Mouse (Mus musculus) CD4-positive, CD25-positive, alpha-beta regulatory T cell, adult 9 weeks (primary cell): ENCODE results near the gene Glrp1. TPM values are rescaled to one million over a fixed set of nuclear protein-coding genes. Genes with fewer than 3 reads are reported as not detected.

Experiments used
- polyA plus RNA-seq: library from polyadenylated mRNA; unstranded; fragments of 100-300 nt; shearing (Covaris generic); gene quantifications from one replicate; pipeline ENCODE4 v1.2.1, GENCODE M21; 2017

The Glrp1 gene
- polyA plus RNA-seq: not detected

DNA sequence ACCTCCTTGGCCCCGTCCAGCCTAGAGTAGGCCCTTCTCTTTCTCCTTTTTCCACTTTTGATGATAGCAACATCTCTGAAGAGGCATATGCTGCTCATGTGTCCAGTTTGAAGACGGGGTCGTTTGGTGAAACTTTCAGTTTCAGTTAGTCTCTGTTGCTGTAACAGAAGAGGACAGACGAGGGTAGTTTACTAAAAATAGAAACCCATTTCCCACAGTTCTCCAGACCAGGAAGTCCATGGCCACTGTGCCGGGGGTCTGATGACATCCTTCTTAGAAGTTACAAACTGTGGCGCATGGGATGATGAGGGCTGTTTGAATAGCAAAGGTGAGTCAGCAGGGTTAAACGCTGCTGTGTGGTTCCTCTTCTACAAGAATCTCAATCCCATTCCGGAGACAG, at the start of gene Glrp1:
Gene Glrp1 (minus strand): TSS at position 278 of the 400 bp plus-strand sequence.

Other genes with a start within 250 kb of the Glrp1 start
- 111 TPM for gene Hjurp, start 232.4 kb downstream of the Glrp1 start, polyA plus RNA-seq
- gene Trpm8, start 232.4 kb downstream of the Glrp1 start, polyA plus RNA-seq: not detected
- gene Spp2, start 103.1 kb downstream of the Glrp1 start, polyA plus RNA-seq: not detected
- 9.6 TPM for gene Arl4c, start 192.2 kb upstream of the Glrp1 start, polyA plus RNA-seq